Mouse (Mus musculus): Measurements from ENCODE around the gene Nars2.

The Nars2 gene

GRCm38 (mm10) chr7:97074974-97075373 lies 123.7 kb downstream of the Nars2 start:
- DNase-seq = no peak

DNA sequence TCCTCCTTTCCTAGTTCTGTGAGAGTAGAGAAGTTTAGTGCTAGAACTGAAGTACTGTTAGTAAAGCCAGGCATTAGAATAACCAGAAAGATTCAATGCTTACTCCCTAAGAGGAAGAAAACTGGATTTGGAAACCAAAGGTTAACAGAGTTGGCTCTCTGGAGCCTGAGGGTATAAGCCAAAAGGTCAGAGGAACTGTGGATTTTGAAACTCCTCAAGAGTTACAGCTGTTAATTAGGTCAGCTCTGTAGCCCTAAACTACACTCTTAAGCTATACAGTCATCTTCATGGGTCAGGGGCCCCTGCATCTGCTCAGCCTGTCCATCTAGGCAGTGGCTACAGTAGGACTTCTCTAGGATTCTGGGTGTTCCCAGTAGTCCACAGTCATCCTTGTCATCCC lies 125.7 kb downstream of the Nars2 start:
- DNase-seq = no peak

GRCm38 (mm10) chr7:97078685-97079084 lies 127.4 kb downstream of the Nars2 start:
- DNase-seq = no peak

DNA sequence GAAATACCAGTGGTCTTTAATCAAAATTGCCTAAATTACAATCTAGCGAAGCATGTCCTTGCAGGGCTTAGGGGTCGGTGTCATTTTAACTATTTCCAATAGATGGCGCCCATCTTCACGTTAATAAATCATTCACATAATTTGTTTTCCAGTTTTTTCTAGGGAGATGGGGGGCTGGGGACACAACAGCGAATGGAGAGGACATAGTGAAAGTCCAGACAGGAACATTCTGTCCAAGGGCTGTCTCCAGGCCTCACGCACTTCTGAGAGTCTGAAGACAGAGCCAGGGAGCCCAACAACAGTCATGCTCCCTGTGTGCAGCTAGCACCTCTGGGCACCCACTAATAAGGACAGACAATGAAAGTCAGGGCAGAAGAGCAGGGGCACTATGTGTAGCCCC lies 127.8 kb downstream of the Nars2 start:
- DNase-seq = no peak

GRCm38 (mm10) chr7:97079651-97080365 lies 128.5 kb downstream of the Nars2 start:
- no peak for DNase-seq

DNA sequence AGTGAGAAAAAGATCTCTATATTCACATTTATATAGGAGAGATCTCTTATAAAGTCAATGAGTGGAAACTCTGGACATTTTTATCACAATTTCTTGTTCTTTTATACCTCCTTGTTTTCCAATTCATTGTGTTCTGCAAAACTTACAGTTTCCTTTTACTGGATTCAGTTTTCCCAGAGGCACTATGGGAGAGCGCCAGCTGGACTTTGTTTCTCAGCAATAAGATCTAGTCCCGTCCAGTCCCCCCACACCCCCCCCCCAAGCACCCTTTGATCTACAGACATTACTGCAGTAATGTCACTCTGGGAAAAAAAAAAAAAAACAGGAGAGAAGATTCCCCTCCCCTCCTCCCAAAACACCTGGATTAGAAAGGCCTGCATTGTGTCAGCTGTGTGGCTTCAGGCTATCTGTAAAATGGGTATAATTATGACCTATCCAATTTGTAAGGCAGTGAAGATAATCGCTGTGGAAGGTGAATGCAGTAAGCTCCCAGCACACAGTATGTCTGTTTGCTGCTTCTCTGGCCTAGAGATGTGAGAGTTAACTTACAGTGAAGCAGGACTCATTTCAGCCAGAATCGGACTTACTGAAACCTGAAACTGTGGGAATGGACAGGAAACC lies 129.4 kb downstream of the Nars2 start:
- DNase-seq = no peak

DNA sequence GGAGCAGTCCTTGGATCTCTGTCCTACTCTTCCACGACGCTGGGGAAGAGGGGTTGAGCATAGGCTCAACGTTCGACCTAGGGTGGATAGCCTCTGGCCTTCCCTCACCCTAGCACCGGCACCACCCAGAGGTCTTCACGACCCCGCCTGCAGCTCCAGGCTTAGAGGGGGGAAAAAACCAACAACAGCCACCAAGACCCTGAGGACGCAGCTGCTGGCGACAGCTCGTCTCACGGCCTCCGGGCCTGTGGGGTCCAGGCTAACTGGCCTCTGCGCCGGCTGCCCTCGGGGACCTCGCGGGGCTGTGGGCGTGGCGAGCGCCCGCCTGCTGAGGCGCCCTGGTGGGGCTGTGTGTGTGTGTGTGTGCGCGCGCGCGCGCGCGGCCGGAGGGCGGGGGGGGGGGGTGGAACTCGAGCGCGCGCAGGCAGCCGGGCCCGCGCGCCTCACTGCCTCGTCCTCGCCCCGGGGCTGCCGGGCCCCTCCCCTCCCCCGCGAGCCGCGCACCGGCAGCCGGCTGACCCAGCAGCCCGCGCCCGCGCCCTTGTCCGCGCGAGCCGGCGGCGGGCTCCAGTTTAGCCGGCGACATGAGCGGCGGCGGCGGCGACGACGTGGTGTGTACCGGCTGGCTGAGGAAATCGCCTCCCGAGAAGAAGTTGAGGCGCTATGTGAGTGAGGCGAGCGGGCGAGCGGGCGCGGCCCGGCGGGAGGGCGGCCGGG lies 130.1 kb downstream of the Nars2 start, which contains the start of gene Gab2:
Gene Gab2, plus strand, starts transcription at position 345 of the 717 bp plus-strand sequence.
- peak; percentile 70 for DNase-seq

DNA sequence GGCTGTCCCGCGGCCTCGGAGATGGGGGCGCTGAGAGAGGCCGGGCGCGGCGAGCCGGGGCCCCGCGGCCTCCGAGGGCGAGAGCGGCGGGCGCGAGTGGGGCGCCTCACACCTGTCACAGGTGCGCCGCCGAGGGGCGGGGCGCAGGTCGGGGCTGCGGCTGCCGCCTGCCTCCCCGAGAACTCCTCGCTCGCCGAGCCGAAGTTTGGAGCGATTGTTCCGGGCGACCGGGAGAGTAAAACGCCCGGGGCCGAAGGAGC lies 130.6 kb downstream of the Nars2 start:
- no peak for DNase-seq

- DNase-seq = peak; percentile 37
Measured at GRCm38 (mm10) chr7:97082219-97083101, 131.2 kb downstream of the Nars2 start.

GRCm38 (mm10) chr7:97083579-97083978 lies 132.3 kb downstream of the Nars2 start:
- DNase-seq = no peak

DNA sequence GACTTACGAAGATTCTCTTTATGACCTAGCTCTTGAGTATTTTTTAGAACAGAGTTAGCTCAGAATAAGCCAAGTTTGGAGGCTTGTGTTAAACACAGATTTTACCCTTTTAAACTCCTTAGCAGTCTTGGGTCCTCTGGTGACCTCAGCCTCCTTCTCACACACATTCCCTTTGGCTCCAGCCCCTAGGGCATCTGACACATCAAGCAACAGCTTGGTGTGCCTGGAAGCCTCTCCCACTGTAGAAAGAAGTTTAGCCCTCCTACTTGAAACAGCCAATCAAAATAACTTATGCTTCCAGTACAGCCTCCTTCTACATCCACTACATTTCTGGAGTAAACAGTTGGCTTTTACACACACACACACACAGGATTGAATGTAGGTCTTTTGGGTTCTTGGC lies 132.9 kb downstream of the Nars2 start:
- DNase-seq = no peak

GRCm38 (mm10) chr7:97085291-97085690 lies 134.0 kb downstream of the Nars2 start:
- no peak for DNase-seq

DNA sequence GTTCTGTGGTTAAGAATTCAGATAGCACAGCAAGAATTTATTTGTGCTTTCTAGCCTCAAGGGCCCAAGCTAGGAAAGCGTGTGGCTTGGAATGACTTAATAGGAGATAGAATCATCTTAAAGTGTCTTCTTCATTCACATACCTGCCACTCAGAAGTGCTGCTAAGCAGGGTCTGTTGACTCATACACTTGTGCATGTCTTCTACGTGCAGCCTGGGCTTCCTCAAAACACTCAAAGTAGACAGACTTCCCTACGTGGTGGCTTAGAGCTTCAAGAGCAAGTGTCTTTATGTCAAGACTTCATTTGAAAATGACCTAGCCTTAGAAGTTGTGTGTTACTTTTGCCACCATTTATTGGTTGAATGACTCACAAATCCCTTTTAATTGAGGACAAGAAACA lies 142.9 kb downstream of the Nars2 start:
- no peak for DNase-seq

- no peak for DNase-seq
Measured at GRCm38 (mm10) chr7:97108119-97108518, 156.8 kb downstream of the Nars2 start.

Measured in right cerebral cortex, postnatal 4 days (tissue).